ENCODE assay signal across 30 mouse cellular contexts in genomic region chrX:163386380-163386779, GRCm38 (mm10).
"Had no signal": no experiment of that assay in that cellular context is flagged by ENCODE, and none has a peak within 500 bp of the region (broad histone marks: within the 10 kb centered on the region; RNA-seq: fewer than 3 reads in every experiment).

No protein-coding gene starts in this region.

- H3K4me2 ChIP-seq: limb, embryonic 12.5 days; limb, embryonic 13.5 days; limb, embryonic 15.5 days; liver, embryonic 12.5 days; liver, embryonic 13.5 days; liver, embryonic 15.5 days; lung, embryonic 14.5 days; lung, embryonic 15.5 days; midbrain, embryonic 11.5 days; midbrain, embryonic 12.5 days; midbrain, embryonic 13.5 days; midbrain, embryonic 15.5 days; neural tube, embryonic 12.5 days had no signal

- H3K27ac ChIP-seq: left cerebral cortex, adult 2 months; limb, embryonic 10.5 days; limb, embryonic 12.5 days; limb, embryonic 13.5 days; limb, embryonic 15.5 days; liver, embryonic 12.5 days; liver, embryonic 13.5 days; liver, embryonic 14.5 days; liver, embryonic 15.5 days; lung, embryonic 15.5 days; macrophage; midbrain, embryonic 10.5 days; midbrain, embryonic 12.5 days; midbrain, embryonic 13.5 days; midbrain, embryonic 15.5 days; neural tube, embryonic 12.5 days had no signal

- H3K9me3 ChIP-seq: limb, embryonic 10.5 days; limb, embryonic 12.5 days; limb, embryonic 13.5 days; limb, embryonic 15.5 days; liver, embryonic 12.5 days; liver, embryonic 13.5 days; liver, embryonic 15.5 days; lung, embryonic 15.5 days; megakaryocyte, embryonic 14.5 days; midbrain, embryonic 10.5 days; midbrain, embryonic 12.5 days; midbrain, embryonic 13.5 days; midbrain, embryonic 15.5 days; neural tube, embryonic 12.5 days had no signal

- DNase-seq: left cerebral cortex, postnatal 4 days; liver, embryonic 13.5 days; lung, adult 18-20 months; lung, adult 2 months; lung, embryonic 14.5 days; lung, postnatal 10 days; lung, postnatal 14 days; lung, postnatal 36 days; lung, postnatal 4 days; midbrain, embryonic 14.5 days had no signal

- H3K27me3 ChIP-seq: liver, embryonic 12.5 days; liver, embryonic 13.5 days; liver, embryonic 15.5 days; lung, embryonic 15.5 days; midbrain, embryonic 15.5 days; neural tube, embryonic 12.5 days had no signal

- H3K4me3 ChIP-seq: left cerebral cortex, adult 2 months; limb, embryonic 10.5 days; limb, embryonic 12.5 days; limb, embryonic 13.5 days; limb, embryonic 15.5 days; liver, embryonic 12.5 days; liver, embryonic 13.5 days; liver, embryonic 15.5 days; lung, embryonic 15.5 days; megakaryocyte, embryonic 14.5 days; midbrain, embryonic 10.5 days; midbrain, embryonic 12.5 days; midbrain, embryonic 13.5 days; midbrain, embryonic 15.5 days; myocyte; neural tube, embryonic 12.5 days had no signal

- ATAC-seq: liver, embryonic 12.5 days; lung, postnatal 0 days; midbrain, embryonic 13.5 days; midbrain, embryonic 15.5 days; midbrain, embryonic 16.5 days had no signal

- H3K4me1 ChIP-seq: limb, embryonic 10.5 days; limb, embryonic 12.5 days; limb, embryonic 13.5 days; limb, embryonic 15.5 days; liver, embryonic 12.5 days; liver, embryonic 13.5 days; liver, embryonic 15.5 days; lung, embryonic 15.5 days; megakaryocyte, embryonic 14.5 days; midbrain, embryonic 10.5 days; midbrain, embryonic 12.5 days; midbrain, embryonic 13.5 days; midbrain, embryonic 15.5 days; neural tube, embryonic 12.5 days had no signal

- H3K9ac ChIP-seq: limb, embryonic 12.5 days; limb, embryonic 13.5 days; limb, embryonic 15.5 days; liver, embryonic 12.5 days; liver, embryonic 13.5 days; liver, embryonic 14.5 days; liver, embryonic 15.5 days; lung, embryonic 14.5 days; lung, embryonic 15.5 days; midbrain, embryonic 12.5 days; midbrain, embryonic 13.5 days; midbrain, embryonic 15.5 days; neural tube, embryonic 12.5 days had no signal

- H3K36me3 ChIP-seq: limb, embryonic 10.5 days; limb, embryonic 12.5 days; limb, embryonic 13.5 days; limb, embryonic 15.5 days; liver, embryonic 12.5 days; liver, embryonic 13.5 days; liver, embryonic 15.5 days; lung, embryonic 15.5 days; midbrain, embryonic 10.5 days; midbrain, embryonic 12.5 days; midbrain, embryonic 13.5 days; midbrain, embryonic 15.5 days; neural tube, embryonic 12.5 days had no signal
